Mouse (Mus musculus) lung, adult 2 months (tissue): Measurements from ENCODE around the gene Itpk1.

Experiments used
- CTCF ChIP-seq: fragments of 200-500 bp; IDR thresholded peaks from 2 replicates; pipeline ENCODE4 v1.5.1; 2011; ENCODE audit warnings: mild to moderate bottlenecking, low read length, control low read depth; ENCODE audit not compliant: insufficient read depth
- POLR2A ChIP-seq: fragments of 200-500 bp; IDR thresholded peaks from 2 replicates; pipeline ENCODE4 v1.6.1; 2011; ENCODE audit warnings: low read depth, mild to moderate bottlenecking, control low read depth, low read length, borderline replicate concordance; ENCODE audit errors: extremely low read depth

- TF ChIP-seq POLR2A (no peak), CTCF (no peak)
These were observed 58.7 kb downstream of the Itpk1 start for GRCm38 (mm10) chr12:102645911-102646585.
